In genomic region chr14:78731852-78732616, GRCm38 (mm10) we compare ENCODE assay signal across 8 mouse cellular contexts. TPM values are rescaled to one million over a fixed set of nuclear protein-coding genes. Genes with fewer than 3 reads are reported as not detected.
DNase-seq lines count a peak whose midpoint lies in the region; ATAC-seq lines count a peak whose summit lies in the region.

No protein-coding gene starts in this region.

- H3K4me3 ChIP-seq in megakaryocyte, embryonic 14.5 days (replicated peaks) = peak overlapping the region; percentile 91
- H3K4me3 ChIP-seq in liver, embryonic 12.5 days = peak overlapping the region; percentile 67
- H3K4me3 ChIP-seq in neural tube, embryonic 11.5 days (ENCODE audit: low read depth, low read length) = peak overlapping the region; percentile 77

- DNase-seq in cerebellum, adult 9-10 months = peak; percentile 18
- peak; percentile 59 for DNase-seq in gastrocnemius, postnatal 14 days
- DNase-seq in induced T-regulatory cell, adult 2 months (ENCODE audit: low read depth) = peak; percentile 43
- DNase-seq in neural tube, embryonic 11.5 days (ENCODE audit: low spot score) = peak; percentile 54

- no peaks in the 10 kb centered on the region for H3K9me3 ChIP-seq in megakaryocyte, embryonic 14.5 days
- no peaks in the 10 kb centered on the region for H3K9me3 ChIP-seq in liver, embryonic 12.5 days (replicated peaks)
- no peaks in the 10 kb centered on the region for H3K9me3 ChIP-seq in neural tube, embryonic 11.5 days (ENCODE audit: control insufficient read depth, low read length)

- H3K27ac ChIP-seq in liver, embryonic 12.5 days = no peak overlapping the region
- H3K27ac ChIP-seq in neural tube, embryonic 11.5 days (ENCODE audit: low read depth, low read length) = peak overlapping the region; percentile 73

- intact Hi-C loops in gastrocnemius, postnatal 14 days (cut with DNase I; ENCODE audit: low total_unique reads) = no loop called here

- H3K27me3 ChIP-seq in megakaryocyte, embryonic 14.5 days (replicated peaks) = peaks cover 32% of the 10 kb centered on the region
- peaks cover 88% of the 10 kb centered on the region for H3K27me3 ChIP-seq in liver, embryonic 12.5 days (replicated peaks)
- no peaks in the 10 kb centered on the region for H3K27me3 ChIP-seq in neural tube, embryonic 11.5 days (ENCODE audit: control insufficient read depth, insufficient read depth, low read length)

- peaks cover 30% of the 10 kb centered on the region for H3K4me1 ChIP-seq in megakaryocyte, embryonic 14.5 days
- H3K4me1 ChIP-seq in liver, embryonic 12.5 days = peaks cover 19% of the 10 kb centered on the region
- H3K4me1 ChIP-seq in neural tube, embryonic 11.5 days (ENCODE audit: control insufficient read depth, insufficient read depth, low read length) = no peaks in the 10 kb centered on the region

- H3K9ac ChIP-seq in liver, embryonic 12.5 days = peak overlapping the region; percentile 58
- H3K9ac ChIP-seq in neural tube, embryonic 11.5 days (ENCODE audit: low read length) = peak overlapping the region; percentile 90

- under 1% methylated on average over 89 of the region's 90 CpGs for WGBS in liver, embryonic 12.5 days (ENCODE audit: insufficient replicate concordance)
- WGBS in neural tube, embryonic 11.5 days = under 1% methylated on average over 61 of the region's 90 CpGs

- no peaks in the 10 kb centered on the region for H3K36me3 ChIP-seq in megakaryocyte, embryonic 14.5 days (replicated peaks; ENCODE audit: low read length)
- no peaks in the 10 kb centered on the region for H3K36me3 ChIP-seq in liver, embryonic 12.5 days
- H3K36me3 ChIP-seq in neural tube, embryonic 11.5 days (ENCODE audit: control insufficient read depth, insufficient read depth, low read length) = no peaks in the 10 kb centered on the region

- H3K4me2 ChIP-seq in liver, embryonic 12.5 days = peak overlapping the region; percentile 89
- H3K4me2 ChIP-seq in neural tube, embryonic 11.5 days (ENCODE audit: low read depth) = peak overlapping the region; percentile 98

- ATAC-seq in megakaryocyte, adult 5-6 weeks (ENCODE audit: poor library complexity, severe bottlenecking) = no peak
- ATAC-seq in liver, embryonic 12.5 days = no peak
- peak; percentile 62 for ATAC-seq in neural tube, embryonic 11.5 days (ENCODE audit: insufficient read depth, low FRiP score, low TSS enrichment)
- no peak for ATAC-seq in megakaryocyte-erythroid progenitor cell, adult 5-6 weeks (replicated peaks; ENCODE audit: low FRiP score, low TSS enrichment, poor library complexity, severe bottlenecking)

RNA-seq across cellular contexts. Expression of gene Dgkh, which starts 0.5 kb away (rescaled TPM):
- polyA plus RNA-seq in megakaryocyte, embryonic 14.5 days (2012; ENCODE audit: insufficient read depth, low replicate concordance) = 0.01 and 0.17 TPM in 2 replicates
- 4.8 and 5.9 TPM in 2 replicates for total RNA-seq in megakaryocyte, adult 5-6 weeks (2015)
- 3.5 and 5.9 TPM in 2 replicates for total RNA-seq in megakaryocyte, adult 5-6 weeks (2017)
- 1 to 10 TPM; 5.1 to 6.1 TPM for total RNA-seq in gastrocnemius, postnatal 14 days (2021)
- polyA plus RNA-seq in liver, embryonic 12.5 days (2016; fragmentation: Nextera tagmentation; extraction: Ambion mirVana) = 1.2 TPM in 2 replicates
- 8.2 and 8.3 TPM in 2 replicates for polyA plus RNA-seq in neural tube, embryonic 11.5 days (2014; fragmentation: Nextera tagmentation; extraction: Ambion mirVana)
- 0.37 TPM in 1 of 2 replicates, not detected in the other for total RNA-seq in megakaryocyte-erythroid progenitor cell, adult 5-6 weeks (2014; fragmentation: Nextera tagmentation)
- 0.23 and 0.30 TPM in 2 replicates for total RNA-seq in megakaryocyte-erythroid progenitor cell, adult 5-6 weeks (2017)
